Mouse (Mus musculus) limb, embryonic 14.5 days (tissue): ENCODE measurements around the gene Themis2. TPM values are rescaled to one million over a fixed set of nuclear protein-coding genes. Genes with fewer than 3 reads are reported as not detected.

Source experiments
- ATAC-seq: fragments of 200-750 bp; cut with Nextera tagmentation; 2 replicates; pipeline ENCODE4 v1.8.0; 2017; ENCODE audit warnings: low read depth, moderate number of reproducible peaks, moderate TSS enrichment; ENCODE audit not compliant: low FRiP score
- DNase-seq: peaks from one replicate; pipeline ENCODE4 v3.0.0-alpha.2; 2015; ENCODE audit warnings: low spot score
- H3K27ac ChIP-seq: fragments of 300-500 bp; sonication (generic); replicated peaks from 2 replicates; pipeline ENCODE4 v1.5.1; 2014; ENCODE audit warnings: low read depth, mild to moderate bottlenecking, low read length, moderate library complexity, mixed read lengths
- H3K27me3 ChIP-seq: fragments of 300-500 bp; sonication (generic); 2 replicates; pipeline ENCODE4 v1.6.1; 2014; ENCODE audit warnings: low read length, mixed read lengths; ENCODE audit not compliant: control insufficient read depth, insufficient read depth
- H3K36me3 ChIP-seq: fragments of 300-500 bp; sonication (generic); 2 replicates; pipeline ENCODE4 v1.6.1; 2014; ENCODE audit warnings: mild to moderate bottlenecking, low read length, moderate library complexity, mixed read lengths; ENCODE audit not compliant: control insufficient read depth, insufficient read depth
- H3K4me1 ChIP-seq: fragments of 300-500 bp; sonication (generic); 2 replicates; pipeline ENCODE4 v1.6.1; 2014; ENCODE audit warnings: antibody characterized with exemption, low read length, mixed read lengths; ENCODE audit not compliant: control insufficient read depth, insufficient read depth
- H3K4me2 ChIP-seq: fragments of 300-500 bp; sonication (generic); replicated peaks from 2 replicates; pipeline ENCODE4 v1.6.1; 2014; ENCODE audit warnings: low read depth, mild to moderate bottlenecking, low read length, moderate library complexity; ENCODE audit not compliant: severe bottlenecking
- H3K4me3 ChIP-seq: fragments of 300-500 bp; sonication (generic); replicated peaks from 2 replicates; pipeline ENCODE4 v1.5.1; 2014; ENCODE audit warnings: low read length
- H3K9ac ChIP-seq: fragments of 300-500 bp; sonication (generic); 2 replicates; pipeline ENCODE4 v1.6.1; 2014; ENCODE audit warnings: mild to moderate bottlenecking, low read depth, low read length, moderate library complexity; ENCODE audit not compliant: severe bottlenecking
- H3K9me3 ChIP-seq: fragments of 300-500 bp; sonication (generic); 2 replicates; pipeline ENCODE4 v1.6.1; 2016; ENCODE audit warnings: low read length; ENCODE audit not compliant: control insufficient read depth
- POLR2A ChIP-seq: fragments of 200-500 bp; IDR thresholded peaks from 2 replicates; pipeline ENCODE4 v1.8.0; 2012; ENCODE audit warnings: inconsistent platforms, mild to moderate bottlenecking, moderate library complexity, borderline replicate concordance; ENCODE audit not compliant: insufficient read depth, insufficient read length; ENCODE audit errors: extremely low read depth
- WGBS: fragments of 180-500 bp; shearing (Covaris S2); extraction: QIAGEN DNeasy Blood & Tissue Kit; methylation state at CpG from one replicate; pipeline ENCODE4 v1.1.7; 2014; 5-methylcytosine and 5-hydroxymethylcytosine counted together
- polyA plus RNA-seq, 2 experiments: library from polyadenylated mRNA; depleted of rRNA in 1 of 2; stranded (reverse) in 1 of 2; unstranded in 1 of 2; fragments of >200 nt; fragmentation: Nextera tagmentation in 1 of 2; extraction: Ambion mirVana in 1 of 2; gene quantifications; 2 replicates each; pipeline versions ENCODE4 v1.2.1 to v1.2.3; 2012 to 2014

The Themis2 gene
- polyA plus RNA-seq, 2 experiments: 1.9 to 2.1 TPM

GRCm38 (mm10) chr4:132762602-132763001, 33.6 kb downstream of the Themis2 start:
- Histone ChIP-seq H3K36me3 (no peaks in the 10 kb centered on the region), H3K4me3 (no peak overlapping the region), H3K9me3 (no peaks in the 10 kb centered on the region), H3K27me3 (no peaks in the 10 kb centered on the region), H3K27ac (no peak overlapping the region), H3K4me1 (no peaks in the 10 kb centered on the region), H3K9ac (no peak overlapping the region), H3K4me2 (no peak overlapping the region)
- TF ChIP-seq POLR2A: no peak
- 74% methylated on average over 6 of the region's 6 CpGs for WGBS
- no peak for ATAC-seq
- no peak for DNase-seq

- no peaks in the 10 kb centered on the region for H3K27me3 ChIP-seq
- WGBS: 81% methylated on average over 3 of the region's 3 CpGs
- no peak overlapping the region for H3K27ac ChIP-seq
- no peak overlapping the region for H3K9ac ChIP-seq
- no peak for DNase-seq
- no peaks in the 10 kb centered on the region for H3K9me3 ChIP-seq
- no peak for ATAC-seq
- H3K4me2 ChIP-seq: no peak overlapping the region
- no peak for TF ChIP-seq POLR2A
- peaks cover 4% of the 10 kb centered on the region; the same call in 1 of the 2 replicates for H3K4me1 ChIP-seq
- H3K4me3 ChIP-seq: no peak overlapping the region
- H3K36me3 ChIP-seq: no peaks in the 10 kb centered on the region
Observed at GRCm38 (mm10) chr4:132760296-132760695, 35.9 kb downstream of the Themis2 start.

GRCm38 (mm10) chr4:132757633-132758351, 38.4 kb downstream of the Themis2 start:
- TF ChIP-seq POLR2A: no peak
- H3K4me2 ChIP-seq: peak overlapping the region; percentile 79; the same call in 1 of the 2 replicates
- peaks cover 4% of the 10 kb centered on the region; the same call in 1 of the 2 replicates for H3K4me1 ChIP-seq
- no peaks in the 10 kb centered on the region for H3K36me3 ChIP-seq
- no peaks in the 10 kb centered on the region for H3K9me3 ChIP-seq
- no peak for ATAC-seq
- H3K27ac ChIP-seq: no peak overlapping the region
- DNase-seq: no peak
- 82% methylated on average over 7 of the region's 7 CpGs for WGBS
- no peaks in the 10 kb centered on the region for H3K27me3 ChIP-seq
- H3K9ac ChIP-seq: no peak overlapping the region
- no peak overlapping the region for H3K4me3 ChIP-seq

GRCm38 (mm10) chr4:132756974-132757373, 39.2 kb downstream of the Themis2 start, which contains the start of gene Smpdl3b:
TSS of gene Smpdl3b (minus strand) at chr4:132757252.
- H3K4me2 ChIP-seq: peak within 1 kb of the TSS; percentile 79
- under 1% methylated on average over 22 of the region's 22 CpGs for WGBS
- peak within 1 kb of the TSS; percentile 41 for H3K4me3 ChIP-seq
- H3K36me3 ChIP-seq: no peaks in the 10 kb centered on the region
- H3K9me3 ChIP-seq: no peaks in the 10 kb centered on the region
- no peaks in the 10 kb centered on the region for H3K27me3 ChIP-seq
- TF ChIP-seq POLR2A: no peak
- H3K27ac ChIP-seq: no peak within 1 kb of the TSS
- peak; percentile 80 for DNase-seq
- peaks cover 4% of the 10 kb centered on the region; the same call in 1 of the 2 replicates for H3K4me1 ChIP-seq
- H3K9ac ChIP-seq: peak within 1 kb of the TSS; percentile 56
- ATAC-seq: peak; percentile 91

- Histone ChIP-seq H3K4me3 (no peak overlapping the region), H3K27ac (no peak overlapping the region), H3K4me1 (peaks cover 4% of the 10 kb centered on the region; the same call in 1 of the 2 replicates), H3K36me3 (no peaks in the 10 kb centered on the region), H3K9ac (no peak overlapping the region), H3K9me3 (no peaks in the 10 kb centered on the region), H3K4me2 (no peak overlapping the region), H3K27me3 (no peaks in the 10 kb centered on the region)
- WGBS: 77% methylated on average over 6 of the region's 6 CpGs
- TF ChIP-seq POLR2A: no peak
- DNase-seq (no peak), ATAC-seq (no peak)
Observed at GRCm38 (mm10) chr4:132752992-132753391, 43.2 kb downstream of the Themis2 start.
